Mouse (Mus musculus): Measurements from ENCODE around the gene Dnaic2.

The Dnaic2 gene

GRCm38 (mm10) chr11:114726965-114727825 is at the start of gene Dnaic2:
Dnaic2 (plus strand) TSS chr11:114727408.
- no peak for DNase-seq (ENCODE audit: low spot score)

- no peak for DNase-seq (ENCODE audit: low spot score)
These were observed 47.6 kb upstream of the Dnaic2 start for GRCm38 (mm10) chr11:114679582-114679981.

- DNase-seq (ENCODE audit: low spot score), result no peak
These were observed 46.9 kb upstream of the Dnaic2 start for GRCm38 (mm10) chr11:114680291-114680690.

- no peak for DNase-seq (ENCODE audit: low spot score)
These were observed 46.2 kb upstream of the Dnaic2 start for GRCm38 (mm10) chr11:114681054-114681453.

GRCm38 (mm10) chr11:114682321-114682900 is 44.8 kb upstream of the Dnaic2 start:
- DNase-seq (ENCODE audit: low spot score), result no peak

GRCm38 (mm10) chr11:114683029-114683721 is 44.0 kb upstream of the Dnaic2 start:
- no peak for DNase-seq (ENCODE audit: low spot score)

GRCm38 (mm10) chr11:114683722-114684621 is 43.2 kb upstream of the Dnaic2 start:
- no peak for DNase-seq (ENCODE audit: low spot score)

GRCm38 (mm10) chr11:114684627-114685373 is 42.4 kb upstream of the Dnaic2 start:
- no peak for DNase-seq (ENCODE audit: low spot score)

GRCm38 (mm10) chr11:114685526-114686040 is 41.6 kb upstream of the Dnaic2 start:
- DNase-seq (ENCODE audit: low spot score), result no peak

- no peak for DNase-seq (ENCODE audit: low spot score)
These were observed 40.8 kb upstream of the Dnaic2 start for GRCm38 (mm10) chr11:114686221-114686959.

GRCm38 (mm10) chr11:114687574-114688188 is 39.5 kb upstream of the Dnaic2 start:
- DNase-seq (ENCODE audit: low spot score), result no peak

- DNase-seq (ENCODE audit: low spot score), result no peak
These were observed 38.5 kb upstream of the Dnaic2 start for GRCm38 (mm10) chr11:114688729-114689128.

- no peak for DNase-seq (ENCODE audit: low spot score)
These were observed 37.0 kb upstream of the Dnaic2 start for GRCm38 (mm10) chr11:114690192-114690591.

- no peak for DNase-seq (ENCODE audit: low spot score)
These were observed 35.6 kb upstream of the Dnaic2 start for GRCm38 (mm10) chr11:114691454-114692182.

- DNase-seq (ENCODE audit: low spot score), result no peak
These were observed 34.6 kb upstream of the Dnaic2 start for GRCm38 (mm10) chr11:114692601-114693000.

GRCm38 (mm10) chr11:114693456-114693855 is 33.8 kb upstream of the Dnaic2 start:
- DNase-seq (ENCODE audit: low spot score), result no peak

- no peak for DNase-seq (ENCODE audit: low spot score)
These were observed 32.8 kb upstream of the Dnaic2 start for GRCm38 (mm10) chr11:114694451-114694850.

- DNase-seq (ENCODE audit: low spot score), result no peak
These were observed 28.7 kb upstream of the Dnaic2 start for GRCm38 (mm10) chr11:114698496-114698895.

- no peak for DNase-seq (ENCODE audit: low spot score)
These were observed 27.7 kb upstream of the Dnaic2 start for GRCm38 (mm10) chr11:114699511-114699910.
